Mouse (Mus musculus) R1 (cell line): ENCODE data around the gene Aktip.
A peak's percentile ranks its signal among the peaks of the same experiment; 100 is the strongest.

Experiments
- DNase-seq: peaks from one replicate; pipeline ENCODE4 v3.0.0-alpha.2; 2018; ENCODE audit warnings: low read depth, low spot score

Gene Aktip

GRCm38 (mm10) chr8:91190816-91191340 lies 8.9 kb downstream of the Aktip start:
- peak; percentile 31 for DNase-seq

DNA sequence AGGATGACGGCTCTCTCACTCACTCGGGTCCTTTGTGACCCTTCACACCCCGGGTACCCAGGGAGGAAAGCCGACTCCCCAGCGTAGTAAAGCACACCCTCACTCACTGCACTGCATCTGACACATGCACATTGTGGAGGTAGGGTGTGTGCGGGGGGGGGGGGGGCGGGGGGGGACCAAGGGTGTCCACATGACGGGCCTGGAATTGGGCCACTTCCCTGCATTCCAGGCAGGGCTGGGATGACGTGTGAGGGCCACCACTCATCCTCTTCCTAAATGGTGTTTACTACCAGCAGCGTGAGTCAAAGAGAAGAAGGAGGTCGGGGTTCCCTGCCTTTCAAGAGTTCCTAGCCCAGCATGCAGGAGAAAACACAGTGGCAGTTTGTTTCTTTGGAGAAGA lies 11.6 kb downstream of the Aktip start:
- DNase-seq = no peak

DNA sequence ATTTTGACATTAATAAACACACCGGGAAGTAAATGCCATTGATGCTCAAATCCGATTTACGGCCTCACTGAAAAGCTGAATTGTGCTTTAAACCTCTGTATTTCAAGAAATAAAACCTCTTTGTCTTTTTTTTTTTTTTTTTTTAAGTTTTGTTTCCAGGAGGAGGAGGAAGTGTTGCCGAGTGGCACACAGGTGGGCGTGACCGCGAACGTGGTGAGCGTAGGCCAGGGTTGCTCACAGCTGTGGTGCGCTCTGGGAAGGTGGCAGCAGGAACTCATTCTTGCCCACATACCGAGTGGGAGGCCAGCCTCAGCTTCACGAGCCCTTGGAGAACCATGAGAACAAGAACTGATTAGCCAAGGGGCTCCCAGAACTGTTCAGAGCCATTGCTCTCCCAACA lies 13.4 kb downstream of the Aktip start:
- DNase-seq = no peak

DNA sequence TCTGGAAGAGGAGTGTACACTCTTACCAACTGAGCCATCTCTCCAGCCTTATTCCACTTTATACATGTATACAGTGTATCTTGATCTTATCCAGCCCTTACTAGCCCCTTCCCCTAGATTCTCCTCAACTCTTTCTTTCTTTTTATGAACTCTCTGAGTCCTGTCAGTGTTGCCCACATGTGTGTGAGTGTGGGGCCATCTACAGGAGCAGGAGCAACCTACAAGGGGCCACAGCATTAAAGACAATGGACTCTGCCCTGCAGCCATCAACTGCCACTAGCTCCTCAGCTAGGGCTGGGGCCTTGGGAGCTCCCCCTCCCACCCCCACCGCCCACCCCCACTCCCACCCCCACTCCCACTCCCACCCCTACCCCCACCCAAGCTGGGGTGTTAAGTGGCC lies 22.1 kb downstream of the Aktip start:
- DNase-seq = no peak

- no peak for DNase-seq
Observed at GRCm38 (mm10) chr8:91176176-91176575, 23.6 kb downstream of the Aktip start.

- DNase-seq = no peak
Observed at GRCm38 (mm10) chr8:91171605-91172004, 28.2 kb downstream of the Aktip start.

- DNase-seq = no peak
Observed at GRCm38 (mm10) chr8:91170914-91171313, 28.9 kb downstream of the Aktip start.

GRCm38 (mm10) chr8:91170152-91170551 lies 29.6 kb downstream of the Aktip start:
- DNase-seq = peak; percentile 73

DNA sequence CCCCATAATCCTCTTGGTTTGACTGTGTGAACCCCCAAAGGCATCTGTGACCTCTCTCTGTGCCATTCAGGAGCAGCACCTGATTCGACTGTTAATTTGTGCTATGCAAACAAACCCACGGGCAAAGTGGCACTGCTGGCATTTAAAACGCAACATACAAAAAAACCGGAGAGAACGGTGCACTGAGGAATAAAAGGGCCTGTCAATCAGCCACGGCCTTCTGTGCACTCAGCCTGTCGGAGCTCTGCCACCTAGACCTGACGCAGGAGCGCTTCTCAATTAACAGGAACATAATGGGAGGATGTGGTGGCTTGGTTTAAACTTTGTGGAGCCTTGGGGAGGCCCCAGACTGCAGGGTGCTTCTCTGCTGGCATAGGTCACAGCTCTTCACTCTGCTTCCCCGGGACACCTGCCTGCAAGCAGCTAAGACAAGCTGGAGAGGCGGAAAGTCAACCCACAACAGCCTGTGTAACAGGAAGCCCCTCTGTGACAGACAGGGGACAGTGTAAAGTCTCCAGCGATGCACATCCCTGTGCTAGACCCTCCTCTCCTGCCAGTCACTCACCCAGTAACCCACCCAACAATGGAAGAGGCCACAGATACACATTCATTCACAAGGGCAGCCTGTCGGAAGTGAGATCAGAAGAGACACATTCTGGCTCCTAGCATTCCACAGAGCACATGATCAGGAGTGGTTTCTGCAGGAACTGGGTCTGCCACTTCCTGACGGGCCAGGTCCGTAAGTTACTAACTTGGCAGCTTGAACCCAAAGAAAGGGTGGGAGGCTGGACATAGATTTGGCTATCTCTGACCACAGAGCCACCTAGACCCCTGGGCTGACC lies 39.6 kb downstream of the Aktip start:
- peak; percentile 64 for DNase-seq

DNA sequence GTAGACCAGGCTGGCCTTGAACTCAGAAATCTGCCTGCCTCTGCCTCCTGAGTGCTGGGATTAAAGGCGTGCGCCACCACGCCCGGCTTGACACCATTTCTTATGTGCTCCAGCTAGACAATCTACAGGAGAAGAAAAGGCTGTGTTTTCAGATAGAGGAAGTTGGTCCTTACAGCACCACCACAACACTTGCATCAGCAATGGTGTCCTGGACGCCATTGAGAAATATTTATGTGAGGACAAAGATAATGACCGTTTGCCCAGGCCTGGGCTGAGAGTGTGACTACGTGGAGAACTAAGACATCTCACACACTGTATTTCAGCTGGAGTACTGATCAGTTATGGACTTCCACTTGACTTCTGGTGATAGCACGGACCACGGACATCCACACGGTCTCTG lies 41.2 kb downstream of the Aktip start:
- DNase-seq = no peak

GRCm38 (mm10) chr8:91154564-91154963 lies 45.2 kb downstream of the Aktip start:
- peak; percentile 96 for DNase-seq

- peak; percentile 69 for DNase-seq
Observed at GRCm38 (mm10) chr8:91153831-91154230, 45.9 kb downstream of the Aktip start.

- DNase-seq = peak; percentile 54
Observed at GRCm38 (mm10) chr8:91151531-91151930, 48.2 kb downstream of the Aktip start.

- DNase-seq = no peak
Observed at GRCm38 (mm10) chr8:91149298-91149697, 50.5 kb downstream of the Aktip start.

DNA sequence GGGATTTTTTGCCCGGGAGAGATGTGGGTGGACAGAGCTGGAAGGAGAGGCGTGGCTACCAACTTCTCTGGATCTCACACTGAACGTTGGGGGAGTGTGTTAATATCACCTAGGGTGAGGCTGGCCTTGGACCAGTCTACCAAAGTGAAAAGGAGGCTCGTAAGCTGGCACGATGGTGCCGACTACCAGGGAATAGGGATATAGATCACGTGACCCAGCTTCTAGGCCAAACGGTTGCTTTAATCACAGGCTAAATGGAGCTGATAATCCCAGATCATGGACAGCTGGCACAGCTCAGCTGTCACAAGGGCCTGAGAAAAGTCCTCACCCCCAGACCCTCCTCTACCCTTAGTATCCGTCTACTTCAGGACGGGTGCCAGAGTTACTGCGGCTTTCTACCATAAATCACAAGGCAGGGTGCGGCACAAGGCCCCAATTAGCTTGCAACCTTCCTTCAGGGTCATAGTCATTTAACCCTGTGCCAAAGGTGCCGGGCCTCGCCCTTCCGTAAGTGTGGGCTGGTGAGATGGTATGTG lies 51.1 kb downstream of the Aktip start:
- peak; percentile 25 for DNase-seq

- DNase-seq = peak; percentile 72
Observed at GRCm38 (mm10) chr8:91147715-91148114, 52.1 kb downstream of the Aktip start.

GRCm38 (mm10) chr8:91140828-91141227 lies 58.9 kb downstream of the Aktip start:
- no peak for DNase-seq

DNA sequence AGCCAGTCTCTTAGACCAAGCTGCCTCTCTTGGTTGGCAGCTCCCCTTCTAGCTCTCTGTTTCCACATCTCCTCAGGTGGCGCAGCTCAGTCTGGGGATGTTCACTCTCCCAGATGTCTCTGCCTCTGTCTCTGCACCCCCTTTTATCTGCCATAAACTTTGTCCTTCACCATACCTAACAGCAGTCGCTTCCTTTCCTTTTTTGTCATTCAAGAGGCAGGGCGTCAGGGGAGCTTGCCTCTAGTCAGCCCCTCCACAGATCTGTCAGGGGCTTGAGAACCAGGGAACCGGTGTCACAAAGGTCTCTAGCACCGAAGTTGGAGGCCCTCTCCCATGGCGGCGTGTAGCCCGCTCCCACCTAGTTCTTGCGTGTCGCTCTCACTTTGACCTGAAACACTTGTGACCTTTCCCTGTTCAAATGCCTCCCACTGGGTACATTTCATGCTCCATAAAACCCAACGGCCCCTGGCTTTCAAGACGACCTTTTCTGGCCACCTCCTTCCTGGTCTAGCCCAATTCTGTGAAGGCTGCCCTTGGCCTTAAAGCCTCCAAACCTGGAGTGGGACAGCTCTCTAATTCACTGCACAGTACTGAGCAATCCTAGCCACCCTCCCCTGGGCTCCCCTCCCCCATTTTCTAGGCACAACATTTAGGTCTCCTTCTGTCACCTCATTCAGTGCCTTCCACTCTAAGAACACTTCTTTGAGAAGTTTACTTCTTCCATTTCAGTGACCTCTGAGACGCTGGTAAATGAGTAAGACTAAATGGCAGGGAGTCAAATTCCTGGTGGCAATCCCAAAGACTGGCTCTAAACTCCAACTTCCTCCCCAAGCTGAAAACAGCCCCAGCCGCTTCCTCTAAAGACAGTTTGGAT lies 64.2 kb downstream of the Aktip start:
- DNase-seq = peak; percentile 43

- DNase-seq = no peak
Observed at GRCm38 (mm10) chr8:91134659-91135058, 65.1 kb downstream of the Aktip start.

GRCm38 (mm10) chr8:91134070-91134475 lies 65.7 kb downstream of the Aktip start:
- DNase-seq = peak; percentile 100

DNA sequence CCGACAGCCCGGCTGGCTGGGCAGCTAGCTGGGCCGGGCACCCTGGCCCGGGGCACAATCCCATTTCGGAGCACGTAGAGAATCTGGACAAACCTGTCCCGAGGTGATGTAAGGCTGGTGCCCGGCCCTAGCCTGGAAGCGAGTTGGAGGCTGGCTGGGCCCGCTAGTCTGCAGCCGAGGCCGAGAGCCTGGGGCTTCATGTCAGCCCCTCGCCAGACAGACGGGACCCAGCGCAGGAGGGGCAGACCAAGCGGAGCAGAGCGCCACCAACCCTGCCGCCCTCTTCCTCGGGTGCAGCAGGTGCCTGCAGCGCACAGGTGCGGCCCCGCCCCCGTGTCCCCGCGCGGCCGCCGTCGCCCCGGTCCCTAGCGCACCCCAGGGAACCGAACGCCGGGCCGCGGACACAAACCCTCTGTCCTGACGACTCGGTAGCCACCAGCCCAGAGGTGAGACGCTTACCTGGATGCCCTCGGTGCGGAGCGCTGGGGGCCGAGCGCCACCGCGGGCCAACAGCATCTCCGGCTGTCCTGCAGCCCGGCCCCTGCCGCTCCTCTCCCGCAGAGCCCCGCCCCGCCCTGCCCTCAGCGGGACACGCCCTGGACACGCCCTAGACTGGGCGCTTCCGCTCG lies 66.2 kb downstream of the Aktip start:
- DNase-seq = peak; percentile 74

DNA sequence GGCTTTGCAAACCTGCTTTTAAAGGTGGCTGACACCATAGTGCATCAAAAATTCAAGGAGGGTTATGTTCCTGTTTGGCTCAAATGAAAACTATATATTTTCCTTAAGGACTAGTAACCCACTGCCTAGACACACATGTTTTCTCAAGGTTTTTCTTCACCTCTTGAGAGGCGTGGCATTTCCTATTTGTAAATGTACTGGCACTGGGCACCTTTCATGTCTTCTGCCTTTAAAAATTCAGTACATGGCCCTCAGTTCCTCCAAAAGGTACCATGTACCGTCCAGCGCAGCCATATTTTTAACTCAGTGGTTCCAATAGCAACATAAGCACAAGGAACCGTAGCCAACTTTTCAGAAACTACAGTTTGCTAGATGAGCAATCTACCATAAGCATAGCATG lies 67.0 kb downstream of the Aktip start:
- DNase-seq = no peak
